Mouse (Mus musculus): ENCODE measurements around the gene Mdga1.

The Mdga1 gene

DNA sequence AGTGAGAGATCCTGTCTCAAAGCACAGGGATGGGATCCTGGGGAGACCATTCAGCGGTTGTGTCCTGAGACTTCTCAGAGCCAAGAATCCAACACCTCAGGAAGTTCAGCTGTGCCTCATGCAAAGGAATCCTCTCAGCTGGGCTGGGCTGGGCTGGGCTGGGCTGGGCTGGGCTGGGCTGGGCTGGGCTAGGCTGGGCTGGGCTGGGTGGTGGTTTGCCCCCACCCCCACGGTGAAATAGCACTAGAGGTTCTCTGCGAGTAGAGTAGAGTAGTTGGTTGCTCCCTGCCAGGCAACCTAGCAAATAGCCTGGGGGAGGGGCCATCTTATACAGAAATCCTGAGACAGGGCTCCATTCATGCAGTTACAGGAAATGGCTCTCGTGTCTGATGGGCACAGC lies 156.6 kb downstream of the Mdga1 start:
- CTCF ChIA-PET: no interaction called here

DNA sequence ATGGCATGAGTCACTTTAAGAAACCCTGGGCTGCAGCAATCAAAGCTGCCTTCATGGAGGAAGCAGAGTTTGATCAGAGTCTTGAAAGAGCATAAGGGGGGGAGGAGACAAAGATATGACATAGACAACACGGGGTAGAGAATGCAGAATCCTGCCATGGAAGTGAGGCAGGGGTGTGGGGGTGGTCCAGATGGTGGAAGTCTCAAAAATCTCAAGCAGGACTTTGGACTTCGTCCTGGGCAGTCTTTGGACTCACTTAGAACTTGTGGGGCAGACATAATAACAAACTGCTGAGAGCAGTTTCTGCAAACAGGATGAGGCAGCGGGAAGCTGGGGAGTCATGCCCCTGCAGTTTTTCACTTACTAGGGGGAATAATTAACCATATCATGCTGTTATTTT lies 166.3 kb downstream of the Mdga1 start:
- CTCF ChIA-PET: no interaction called here

DNA sequence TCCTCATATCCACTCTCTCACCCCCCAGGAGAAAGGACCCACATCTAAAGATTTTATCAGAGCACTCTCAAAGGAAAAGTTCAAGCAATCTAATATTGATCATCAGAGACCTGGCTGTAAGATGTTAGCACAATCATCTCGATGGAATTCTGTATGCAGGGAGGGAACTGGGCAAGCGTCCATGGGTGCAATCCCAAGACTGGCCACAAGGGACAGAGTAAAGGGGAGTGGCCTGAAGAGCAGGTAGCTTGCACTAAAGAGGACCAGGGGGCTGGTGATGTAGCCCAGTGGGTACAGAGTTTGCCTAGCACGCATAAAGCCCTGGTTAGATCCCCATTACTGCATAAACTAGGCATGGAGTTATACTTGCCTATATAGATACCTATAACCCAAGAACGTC lies 168.5 kb downstream of the Mdga1 start:
- CTCF ChIA-PET: no interaction called here

DNA sequence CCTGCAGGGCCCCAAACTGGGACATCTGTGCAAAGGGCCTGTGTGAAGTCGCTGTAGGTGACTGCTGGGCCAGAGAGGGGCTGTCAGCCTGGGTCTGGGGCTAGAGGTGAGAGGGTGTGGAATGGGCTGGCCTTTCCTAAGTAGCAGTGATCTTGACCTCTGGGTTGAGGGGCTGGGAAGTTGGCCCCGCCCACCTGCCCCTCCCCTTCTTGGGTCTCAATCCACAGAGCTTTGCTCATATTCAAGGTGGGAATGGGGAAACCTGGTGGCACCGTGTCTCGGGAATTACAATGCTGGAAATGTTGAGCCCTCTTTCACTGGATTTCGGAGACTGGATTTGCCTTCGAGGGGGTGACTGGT lies 169.8 kb downstream of the Mdga1 start:
- CTCF ChIA-PET: no interaction called here

DNA sequence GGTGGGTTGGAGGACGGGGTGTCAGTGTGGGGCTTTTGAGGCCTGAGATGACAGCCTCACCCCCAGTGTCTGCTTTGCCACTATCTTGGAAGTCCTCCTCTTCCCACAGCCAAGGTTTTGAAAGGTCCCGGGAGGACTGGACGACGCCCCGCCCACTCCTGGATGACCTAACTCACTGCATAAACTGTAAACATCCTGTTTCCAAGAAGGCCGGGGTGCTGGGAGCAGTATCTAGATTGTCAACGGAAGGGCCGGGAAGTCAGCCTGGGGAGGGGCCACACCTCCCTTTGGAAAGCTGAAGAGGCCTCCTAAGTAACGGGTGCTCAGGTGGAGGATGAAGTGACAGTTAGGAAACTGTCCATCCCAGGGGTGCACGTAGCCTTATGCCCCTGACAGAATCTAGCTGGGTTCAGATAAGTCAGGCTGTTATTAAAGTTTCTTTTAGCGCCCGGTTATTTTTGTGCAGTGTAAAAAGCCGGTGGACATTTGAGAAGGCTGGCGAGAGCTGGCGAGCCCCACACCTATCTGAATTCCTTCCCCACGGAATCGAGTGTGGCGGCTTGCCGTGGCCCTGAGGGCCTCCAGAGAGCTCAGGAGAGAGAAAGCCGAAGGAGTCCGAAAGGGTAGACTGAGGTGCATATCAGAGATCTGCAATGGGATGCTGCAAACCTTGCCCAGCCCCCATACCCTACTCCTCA lies 170.3 kb downstream of the Mdga1 start:
- CTCF ChIA-PET: no interaction called here

DNA sequence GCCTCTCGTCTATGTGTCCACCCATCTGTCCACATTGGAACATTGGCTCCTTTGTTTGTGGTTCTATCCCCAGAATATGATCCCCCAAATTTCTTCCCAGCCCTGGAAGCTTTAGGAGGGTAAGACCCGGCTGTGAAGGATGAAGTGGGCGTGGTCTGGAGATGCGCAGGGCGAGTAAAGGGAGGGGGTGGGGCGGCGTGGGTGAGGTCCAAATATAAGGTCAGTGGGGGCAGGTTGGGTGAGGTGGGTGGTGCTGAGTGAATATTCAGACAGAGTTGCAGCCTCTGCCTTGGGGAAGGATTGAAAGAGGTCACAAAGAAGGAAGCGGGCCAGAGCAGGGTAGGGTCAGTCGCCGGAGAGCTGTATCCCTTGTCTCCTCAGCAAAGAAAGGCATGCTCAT lies 171.7 kb downstream of the Mdga1 start:
- CTCF ChIA-PET: no interaction called here

DNA sequence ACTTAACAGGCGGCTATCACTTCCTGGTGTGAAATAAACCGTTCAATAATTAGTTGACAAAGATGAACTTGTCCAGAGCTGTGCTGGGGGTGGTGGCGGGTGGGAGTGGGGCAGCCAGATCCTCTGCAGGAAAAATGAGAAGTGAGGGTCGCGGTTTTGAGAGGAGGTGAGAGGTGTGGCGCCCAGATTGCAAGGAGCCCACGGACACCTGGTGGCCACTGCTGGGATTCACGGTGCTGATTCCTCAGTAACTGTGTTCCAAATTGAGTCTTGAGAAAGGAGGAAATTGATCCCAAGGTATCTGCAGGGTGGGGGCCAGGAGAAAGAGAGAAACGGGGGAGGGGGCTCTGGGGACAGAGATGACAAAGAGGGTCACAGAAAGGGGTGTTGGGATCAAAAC lies 173.1 kb downstream of the Mdga1 start:
- CTCF ChIA-PET: no interaction called here

DNA sequence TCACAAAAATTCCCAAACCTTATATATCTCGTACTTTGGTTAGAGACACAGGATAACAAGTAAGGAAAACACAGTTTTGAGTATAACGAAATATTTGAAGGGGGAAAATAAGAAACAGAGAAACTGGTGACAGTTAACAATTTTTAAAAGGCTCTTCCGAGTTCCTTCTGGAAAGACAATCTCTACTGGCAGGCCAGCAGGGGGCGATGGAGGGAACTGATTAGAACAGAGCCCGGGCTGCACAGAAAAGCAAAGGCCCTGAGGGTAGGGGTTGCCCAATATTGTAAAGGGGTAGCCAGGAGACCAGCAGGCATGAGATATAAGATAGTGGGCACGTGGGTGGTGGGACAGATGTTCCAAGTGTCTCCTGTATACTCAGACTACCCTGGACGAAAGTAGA lies 173.8 kb downstream of the Mdga1 start:
- CTCF ChIA-PET: no interaction called here

DNA sequence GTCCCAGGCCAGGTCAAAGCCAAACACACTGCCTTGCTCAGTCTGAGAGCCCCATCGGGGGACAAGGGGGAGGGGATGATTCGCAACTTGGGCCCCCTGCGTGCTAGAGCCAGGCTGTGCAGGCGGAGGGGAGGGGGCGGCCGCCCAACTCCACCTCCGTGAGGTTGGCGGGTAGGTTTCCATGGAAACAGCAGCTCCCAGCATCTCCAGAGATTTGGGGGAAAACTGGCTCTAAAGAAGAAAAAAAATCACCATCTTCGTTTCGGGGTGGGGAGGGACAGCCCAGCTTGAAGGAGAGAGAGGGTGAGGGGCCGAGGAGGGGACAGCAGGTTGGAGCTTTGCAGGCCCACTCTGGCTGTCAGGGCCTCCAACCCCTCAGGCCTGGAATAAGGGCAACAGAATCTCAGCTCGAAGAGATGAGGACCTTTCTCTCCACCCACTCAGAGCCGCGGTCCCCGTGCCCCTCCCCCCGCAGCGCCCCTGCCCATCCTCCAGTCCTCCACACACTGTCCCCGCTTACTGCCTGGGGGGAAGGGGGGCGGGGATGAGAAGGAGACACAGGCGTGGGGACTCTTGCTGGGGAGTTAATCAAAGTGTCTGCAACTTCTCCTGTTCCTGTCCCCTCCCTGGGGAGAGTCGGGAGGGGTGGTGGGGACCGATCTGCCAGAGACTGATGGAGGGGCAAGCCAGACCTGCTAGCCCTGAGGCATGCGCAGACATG lies 174.7 kb downstream of the Mdga1 start:
- CTCF ChIA-PET: no interaction called here

DNA sequence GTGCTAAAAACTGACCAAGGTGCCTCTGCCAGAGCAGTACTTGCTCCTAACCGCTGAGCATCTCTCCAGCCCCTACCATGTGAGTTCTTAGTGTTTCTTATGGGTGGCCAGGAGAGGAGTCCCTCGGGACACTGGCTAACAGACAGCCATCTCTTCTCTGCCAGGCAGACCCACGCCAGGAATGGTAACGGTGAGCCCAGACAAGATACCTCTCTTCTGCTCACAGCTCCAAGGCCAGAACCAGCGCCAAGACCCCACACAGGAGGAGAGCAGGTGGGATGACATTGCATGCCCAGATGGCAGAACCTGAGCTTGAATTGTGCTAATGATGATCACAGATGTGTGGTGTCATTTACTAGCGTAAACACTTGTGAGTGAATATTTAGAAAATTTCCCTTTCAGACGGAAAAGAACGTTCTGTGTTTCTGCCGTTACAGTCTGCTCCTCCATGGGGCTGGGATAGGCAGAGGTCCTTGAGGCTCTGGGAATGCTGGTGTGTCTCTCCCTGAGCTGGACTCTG lies 178.3 kb downstream of the Mdga1 start:
- CTCF ChIA-PET: no interaction called here

DNA sequence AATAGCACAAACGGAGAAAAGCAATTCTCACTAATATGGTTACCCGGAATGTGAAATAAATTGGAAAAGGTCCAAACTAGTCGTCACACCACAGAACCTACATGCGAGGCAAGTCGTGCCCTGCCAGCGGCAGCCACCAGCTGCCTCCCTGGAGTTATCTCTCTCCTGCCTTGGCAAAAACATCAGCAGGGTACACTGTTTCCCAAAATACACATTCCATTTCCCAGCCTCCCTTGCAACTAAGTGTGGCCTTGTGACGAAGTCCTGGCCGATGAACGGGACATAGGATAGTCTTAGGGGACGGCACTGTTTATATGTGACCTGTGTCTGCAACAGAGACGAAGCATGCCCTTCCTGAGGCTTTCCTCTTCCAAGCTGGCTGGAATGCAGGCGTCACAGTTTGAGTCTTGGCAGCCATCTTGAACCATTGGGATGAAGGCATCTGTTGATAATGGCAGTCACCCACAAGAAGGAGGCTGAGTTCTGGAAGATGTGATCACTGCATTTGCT lies 179.6 kb downstream of the Mdga1 start:
- CTCF ChIA-PET: no interaction called here

DNA sequence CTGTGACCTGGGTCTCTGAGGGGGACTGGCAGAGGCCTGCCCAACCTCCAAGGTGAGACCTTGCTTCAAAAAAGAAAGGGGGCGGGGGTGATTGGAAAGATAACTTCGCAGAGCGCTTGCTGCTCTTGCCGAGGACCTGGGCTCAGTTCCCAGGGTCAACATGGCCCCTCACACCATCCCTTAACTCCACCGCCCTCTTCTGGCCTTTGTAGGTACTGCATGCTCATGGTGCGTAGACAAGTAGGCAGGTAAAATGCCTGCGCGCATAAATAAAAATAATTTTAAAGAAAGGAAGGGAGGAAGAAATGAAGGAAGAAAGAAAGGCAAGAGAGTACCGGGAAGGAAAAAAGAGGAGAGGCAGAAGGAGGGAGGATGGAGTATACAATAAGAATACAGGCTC lies 180.2 kb downstream of the Mdga1 start:
- CTCF ChIA-PET: no interaction called here

DNA sequence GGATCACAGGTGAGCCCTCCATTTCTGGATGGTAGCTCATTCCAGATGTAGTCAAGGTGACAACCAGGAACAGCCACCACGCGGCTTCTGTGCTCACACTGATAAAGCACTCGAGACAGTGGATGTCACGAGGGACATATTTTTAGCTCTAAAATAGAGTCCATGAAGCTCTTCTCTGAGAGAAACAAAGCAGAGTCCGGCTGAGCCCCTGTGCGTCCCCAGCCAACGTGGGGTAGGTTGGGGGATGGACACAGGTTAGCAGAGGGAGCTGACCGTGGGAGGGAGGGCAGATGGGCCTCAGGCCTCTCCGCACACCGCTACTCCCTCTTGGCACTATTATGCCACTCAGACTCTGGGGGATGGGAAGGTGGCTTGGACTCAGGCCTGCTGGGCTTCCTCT lies 181.3 kb downstream of the Mdga1 start:
- CTCF ChIA-PET: no interaction called here

DNA sequence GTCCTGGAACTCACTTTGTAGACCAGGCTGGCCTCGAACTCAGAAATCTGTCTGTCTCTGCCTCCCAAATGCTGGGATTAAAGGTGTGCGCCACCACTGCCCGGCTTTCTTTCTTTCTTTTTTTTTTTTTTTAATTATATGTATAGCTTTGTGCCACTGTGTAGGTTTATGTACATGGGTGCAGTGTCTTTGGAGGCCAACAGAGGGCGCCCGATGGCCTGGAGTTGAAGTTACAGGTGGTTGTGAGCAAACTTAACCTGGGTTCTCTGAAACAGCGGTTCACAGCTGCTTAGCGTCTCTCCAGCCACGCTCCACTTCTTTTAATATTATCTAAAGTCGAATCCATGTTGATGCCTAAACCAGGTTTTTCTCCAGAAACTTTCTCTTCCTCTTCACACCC lies 185.1 kb downstream of the Mdga1 start:
- CTCF ChIA-PET: interaction anchor here (0.6 to 0.7 kb wide), 2 partner anchors 218 to 1729 kb away, joined by 3 to 9 read pairs; no protein-coding TSS in a partner anchor

DNA sequence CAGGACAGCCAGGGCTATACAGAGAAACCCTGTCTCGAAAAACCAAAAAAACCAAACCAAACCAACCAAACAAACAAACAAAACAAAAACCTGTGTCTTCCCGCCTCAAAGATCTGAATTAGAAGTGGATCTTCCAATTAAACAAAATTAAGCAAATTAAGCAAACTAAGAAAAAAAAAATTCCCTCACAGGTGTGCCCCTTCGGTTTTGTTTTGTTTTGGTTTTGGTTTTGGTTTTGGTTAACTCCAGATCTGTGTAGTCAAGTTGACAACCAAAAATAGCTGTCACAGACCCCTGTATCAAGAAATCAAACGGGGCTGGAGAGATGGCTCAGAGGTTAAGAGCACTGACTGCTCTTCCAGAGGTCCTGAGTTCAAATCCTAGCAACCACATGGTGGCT lies 188.4 kb downstream of the Mdga1 start:
- CTCF ChIA-PET: interaction anchor here (0.5 kb wide), 1 partner anchor 42 kb away, joined by 4 read pairs; no protein-coding TSS in a partner anchor

DNA sequence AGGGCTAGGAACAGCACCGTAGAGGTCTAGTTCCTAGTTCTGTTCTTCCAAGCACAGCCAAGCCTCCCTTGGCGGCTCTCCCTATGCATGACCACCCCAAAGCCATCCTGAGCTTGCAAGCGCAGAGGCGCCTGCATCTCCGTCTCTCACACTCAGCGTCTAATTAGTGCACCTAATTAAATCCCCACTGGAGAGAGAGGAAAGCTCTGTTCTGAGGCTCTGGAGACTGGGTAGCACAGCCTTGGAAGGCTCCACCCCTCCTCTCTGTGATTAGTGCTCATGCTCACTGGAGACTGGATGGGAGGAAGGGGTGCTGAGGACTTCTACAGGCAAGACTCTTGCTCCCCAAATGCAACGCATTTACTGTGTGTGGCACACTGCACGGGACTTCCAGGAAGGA lies 191.9 kb downstream of the Mdga1 start:
- CTCF ChIA-PET: no interaction called here
